Mouse (Mus musculus): ENCODE measurements at regions not wholly inside any gene's neighbourhood (a gene's known extent, or its start where the extent isn't known, plus 50 kb on each side); places are given as distances from the start of the nearest gene placed in this dataset. TPM values are rescaled to one million over a fixed set of nuclear protein-coding genes. Genes with fewer than 3 reads are reported as not detected.

DNA sequence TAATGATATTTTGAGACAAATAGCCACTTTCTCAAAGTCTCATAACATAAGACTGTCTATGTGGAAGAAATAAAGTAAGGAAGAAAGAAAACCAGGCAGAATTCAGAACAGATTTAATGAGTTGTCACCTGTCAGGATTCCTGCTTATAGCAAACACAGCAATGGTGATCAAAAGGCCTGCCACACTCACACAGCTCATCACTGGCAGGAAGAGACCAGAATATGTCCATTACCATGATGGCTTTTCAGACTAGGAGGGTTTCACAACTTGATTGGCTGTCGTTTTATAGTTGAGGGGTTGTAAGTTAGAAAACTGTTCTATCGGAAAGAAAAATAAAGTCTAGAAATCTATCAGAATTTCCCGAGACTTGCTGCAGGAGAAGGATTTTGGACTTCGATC, 819.5 kb downstream of the Hace1 start:
- ATAC-seq (ENCODE audit: low read depth), result no peak
- WGBS (ENCODE audit: insufficient replicate concordance), result 65% methylated on average over 4 of the region's 4 CpGs
- no peak overlapping the region for H3K27ac ChIP-seq
- H3K9ac ChIP-seq, result no peak overlapping the region
- no peak for DNase-seq
- no peaks in the 10 kb centered on the region for H3K4me1 ChIP-seq (replicated peaks)
- H3K27me3 ChIP-seq, result no peaks in the 10 kb centered on the region
- no peak overlapping the region for H3K4me3 ChIP-seq (replicated peaks)
- H3K4me2 ChIP-seq, result no peak overlapping the region
- no peaks in the 10 kb centered on the region for H3K9me3 ChIP-seq (replicated peaks)
- H3K36me3 ChIP-seq, result no peaks in the 10 kb centered on the region

DNA sequence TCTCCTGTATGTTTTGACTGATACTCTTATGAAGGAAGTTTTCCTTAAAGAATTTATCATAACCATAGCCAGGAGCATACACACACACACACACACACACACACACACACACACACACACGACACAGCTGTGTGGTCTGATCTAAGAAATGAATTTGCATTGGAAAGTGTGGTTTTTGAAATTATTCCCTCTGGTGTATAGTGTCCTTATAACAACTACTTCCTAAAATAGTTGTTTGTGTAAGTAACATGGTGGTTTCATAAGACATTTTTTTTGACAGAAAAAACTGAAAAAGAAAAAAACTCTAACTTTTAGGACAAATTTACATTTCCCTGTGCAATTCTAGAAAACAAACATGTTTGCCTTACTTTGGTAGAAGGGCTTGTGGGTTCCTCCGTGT, 826.3 kb downstream of the Hace1 start:
- 53% methylated on average over 2 of the region's 2 CpGs for WGBS (ENCODE audit: insufficient replicate concordance)
- Histone ChIP-seq H3K9ac (no peak overlapping the region), H3K27ac (no peak overlapping the region), H3K4me3 (replicated peaks) (no peak overlapping the region), H3K36me3 (no peaks in the 10 kb centered on the region), H3K4me2 (no peak overlapping the region), H3K27me3 (no peaks in the 10 kb centered on the region), H3K4me1 (replicated peaks) (no peaks in the 10 kb centered on the region), H3K9me3 (replicated peaks) (no peaks in the 10 kb centered on the region)
- DNase-seq (no peak), ATAC-seq (ENCODE audit: low read depth) (no peak)

Small RNAs in the stretch of these regions (microRNA-seq; reads per million reads assigned to microRNA genes)
- gene Gm27410, result not detected

Measured in liver, embryonic 13.5 days (tissue).